Mouse (Mus musculus): ENCODE results near the gene Pnp2. TPM values are rescaled to one million over a fixed set of nuclear protein-coding genes. Genes with fewer than 3 reads are reported as not detected.
A peak's percentile ranks its signal among the peaks of the same experiment; 100 is the strongest.
"Not testable (repeated sequence)": the region's sequence is repeated elsewhere in the genome, so short reads cannot be mapped to it uniquely, and the experiment has no call there.

Pnp2 gene
- total RNA-seq, 2 experiments from 2014 or later = 0.52 to 0.56 TPM

DNA sequence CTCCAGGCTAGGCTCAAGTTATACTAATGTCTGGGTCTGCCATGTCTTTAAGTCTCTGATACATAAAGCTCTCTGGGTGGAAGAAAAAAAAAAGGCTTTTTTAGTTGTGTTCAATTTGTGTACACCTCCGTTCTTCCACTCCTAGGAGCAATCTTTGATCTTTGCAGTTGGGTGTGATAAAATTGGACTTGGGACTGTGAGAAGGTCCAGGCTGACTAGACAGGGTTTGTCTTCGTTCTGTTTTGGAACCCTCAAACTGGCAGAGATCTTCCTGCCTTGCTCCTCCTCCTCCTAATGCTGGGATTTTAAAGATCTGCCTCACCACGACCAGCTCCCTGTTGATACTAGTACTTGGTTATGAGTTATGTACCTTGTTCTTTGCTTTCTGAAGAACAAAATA, 1.4 kb downstream of the Pnp2 start:
- DNase-seq = not testable (repeated sequence)

DNA sequence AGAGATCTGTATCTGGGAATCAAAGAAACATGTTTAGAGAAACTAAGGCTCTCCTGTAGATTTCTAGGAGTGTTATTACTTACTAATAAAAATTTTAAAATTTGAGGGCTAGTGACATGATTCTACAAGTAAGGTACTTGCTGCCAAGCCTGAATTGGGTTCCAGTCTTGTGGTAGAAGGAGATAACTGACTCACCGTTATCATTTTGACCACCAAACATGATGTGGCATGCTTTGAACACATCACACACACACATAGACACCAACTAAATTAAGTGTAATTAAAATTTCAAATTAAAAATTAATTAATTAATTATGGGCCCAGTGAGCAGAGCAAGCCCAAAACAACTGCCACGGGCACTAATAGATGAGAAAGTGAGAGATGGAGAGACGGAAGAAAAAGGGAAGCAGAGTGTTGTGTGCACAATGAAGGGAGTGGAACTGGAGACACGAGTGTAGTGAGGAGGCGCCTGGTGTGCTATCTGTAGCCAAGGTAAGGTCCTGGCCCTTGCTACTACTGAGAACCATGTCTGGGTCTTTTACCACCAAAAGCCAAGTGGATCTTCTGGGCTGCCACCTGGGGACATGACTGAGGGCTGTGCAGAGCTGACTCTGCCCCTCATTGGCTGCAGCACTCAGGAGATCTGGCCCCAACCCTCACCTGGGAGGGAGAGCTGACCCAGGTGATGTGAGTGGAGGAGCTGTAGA, 2.6 kb downstream of the Pnp2 start:
- not testable (repeated sequence) for DNase-seq

DNA sequence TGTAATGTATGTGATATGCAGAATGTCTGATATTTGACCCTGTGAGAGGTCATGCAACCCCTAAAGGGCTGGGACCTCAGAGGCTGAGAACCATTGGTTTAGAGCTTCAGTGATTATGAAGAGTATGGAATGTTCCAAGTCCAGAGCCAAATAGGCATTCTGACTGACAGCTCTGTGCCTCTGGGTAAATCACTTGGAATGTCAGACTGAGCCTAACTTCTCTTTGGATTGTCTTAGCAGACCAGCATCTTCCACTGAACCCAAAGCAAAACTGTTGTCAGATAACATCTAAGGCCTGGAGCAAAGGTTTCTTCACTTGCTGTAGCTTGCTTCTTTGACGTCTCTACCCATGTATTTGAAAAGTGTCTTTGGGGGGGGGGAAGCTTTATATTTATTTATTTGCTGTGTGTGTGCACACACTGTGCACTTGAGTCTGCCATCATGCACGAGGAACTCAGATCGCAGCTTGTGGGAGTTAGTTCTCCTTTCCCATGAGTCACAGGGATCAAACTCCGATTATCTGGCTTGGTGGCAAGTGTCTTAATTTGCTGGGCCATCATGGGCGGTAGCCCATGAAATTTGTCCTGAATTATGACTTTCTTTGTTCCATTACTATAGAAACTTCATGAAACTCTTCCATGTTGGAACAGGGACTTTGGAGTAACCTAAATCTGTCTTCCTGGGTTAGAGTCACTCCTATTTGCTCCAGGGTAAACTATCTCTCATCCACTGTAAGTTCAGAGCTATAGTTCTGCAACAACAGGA, 12.6 kb downstream of the Pnp2 start:
- DNase-seq = no peak

GRCm38 (mm10) chr14:50969041-50969440, 13.2 kb downstream of the Pnp2 start:
- DNase-seq = no peak

GRCm38 (mm10) chr14:50969558-50970544, 14.1 kb downstream of the Pnp2 start:
- no peak for DNase-seq

DNA sequence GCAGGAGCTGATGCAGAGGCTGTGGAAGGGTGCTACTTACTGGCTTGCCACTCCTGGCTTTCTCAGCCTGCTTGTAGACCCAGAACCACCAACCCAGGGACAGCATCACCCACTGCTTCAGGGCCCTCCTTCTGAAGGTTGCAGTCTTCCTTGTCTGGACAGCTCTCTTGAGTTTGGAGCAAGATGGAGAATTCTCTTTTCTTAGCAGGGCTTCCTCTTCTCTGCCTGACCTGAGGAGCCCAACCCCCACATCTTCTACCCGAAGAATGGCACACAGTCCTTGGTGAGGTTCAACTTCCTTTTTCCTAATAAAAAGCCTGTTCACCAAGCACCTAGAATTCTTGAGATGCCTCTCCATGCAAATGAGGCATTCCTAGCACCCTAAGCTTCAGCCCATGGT, 15.0 kb downstream of the Pnp2 start:
- no peak for DNase-seq

DNA sequence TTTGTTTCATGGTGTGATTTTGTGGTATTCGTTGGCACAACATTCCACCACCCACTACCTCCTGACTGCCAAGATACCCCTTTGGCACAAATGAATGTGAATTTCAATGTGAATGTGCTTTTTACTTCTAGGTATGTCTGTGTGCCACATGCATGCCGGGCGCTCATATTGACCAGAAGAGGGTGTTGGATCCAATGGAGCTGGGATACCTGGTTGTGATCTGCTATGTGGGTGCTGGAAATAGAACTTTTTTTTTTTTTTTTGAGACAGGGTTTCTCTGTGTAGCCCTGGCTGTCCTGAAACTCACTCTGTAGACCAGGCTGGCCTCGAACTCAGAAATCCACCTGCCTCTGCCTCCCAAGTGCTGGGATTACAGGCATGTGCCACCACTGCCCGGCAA, 17.3 kb downstream of the Pnp2 start:
- DNase-seq = not testable (repeated sequence)

GRCm38 (mm10) chr14:50973700-50974099, 17.9 kb downstream of the Pnp2 start:
- no peak for DNase-seq

- DNase-seq = no peak
Measured at GRCm38 (mm10) chr14:50975001-50975400, 19.2 kb downstream of the Pnp2 start.

DNA sequence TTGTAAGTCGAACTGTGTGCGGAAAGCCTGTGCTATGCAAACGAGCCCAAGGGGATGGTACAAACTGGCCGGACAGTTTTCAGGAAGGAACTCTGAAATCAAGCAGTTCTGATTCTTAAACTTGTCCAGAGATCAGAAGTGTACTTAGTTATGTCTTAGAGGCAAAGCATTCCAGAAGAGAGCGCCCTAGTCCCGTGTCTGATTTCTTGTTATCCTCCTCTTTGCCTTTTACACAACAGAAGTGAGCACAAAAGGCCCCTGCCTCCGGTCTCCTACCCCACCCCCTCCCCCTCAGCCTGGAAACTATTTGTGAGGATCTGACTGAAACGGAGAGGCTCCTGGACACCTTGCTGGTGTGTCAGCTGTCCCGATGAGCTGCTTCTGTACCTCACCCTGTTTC, 20.9 kb downstream of the Pnp2 start:
- no peak for DNase-seq

DNA sequence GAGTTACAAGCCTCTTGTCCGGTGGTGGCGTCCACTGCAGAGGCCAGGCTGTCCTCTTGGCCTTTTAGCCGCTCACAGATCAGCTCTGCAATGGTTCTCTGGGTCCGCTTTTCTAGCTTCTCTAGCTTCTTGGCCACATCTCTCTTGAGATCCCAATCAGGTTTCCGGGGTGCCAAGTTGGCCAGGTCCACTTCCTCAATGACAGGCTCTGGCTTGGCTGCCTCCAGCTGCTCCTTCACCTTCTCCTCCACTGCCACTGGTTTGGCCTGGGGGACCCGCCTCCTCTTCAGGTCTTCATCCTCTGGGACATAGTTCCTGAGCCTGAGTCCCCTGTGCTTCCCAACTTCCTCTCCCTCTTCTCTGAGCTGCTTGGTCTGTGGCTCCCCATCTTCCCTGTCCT, 22.7 kb downstream of the Pnp2 start:
- DNase-seq = not testable (repeated sequence)

GRCm38 (mm10) chr14:50979631-50980030, 23.8 kb downstream of the Pnp2 start:
- no peak for DNase-seq

DNA sequence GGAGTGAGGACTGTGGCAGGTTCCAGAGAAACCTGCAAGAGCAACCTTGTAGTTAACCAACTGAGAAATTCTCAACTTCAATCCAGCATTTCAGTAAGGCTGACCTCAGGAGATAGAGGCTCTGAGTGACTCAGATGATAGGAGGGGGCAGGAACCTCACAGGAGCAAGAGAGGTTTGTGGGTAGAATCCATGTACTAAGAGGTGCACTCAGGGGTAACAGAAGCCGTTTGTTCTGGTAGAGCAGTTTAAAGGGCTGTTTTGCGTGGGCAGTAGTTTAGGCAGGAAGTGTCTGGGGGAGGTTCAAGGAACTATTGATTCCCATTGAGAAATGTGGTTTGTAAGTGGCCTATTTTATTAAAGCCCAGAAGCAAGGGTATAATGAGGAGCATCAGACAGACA, 25.4 kb downstream of the Pnp2 start:
- DNase-seq = no peak

- DNase-seq = no peak
Measured at GRCm38 (mm10) chr14:50981837-50982236, 26.0 kb downstream of the Pnp2 start.

GRCm38 (mm10) chr14:50987668-50988067, 31.9 kb downstream of the Pnp2 start:
- DNase-seq = no peak

GRCm38 (mm10) chr14:50991037-50991436, 35.2 kb downstream of the Pnp2 start:
- no peak for DNase-seq

GRCm38 (mm10) chr14:50997088-50997487, 41.3 kb downstream of the Pnp2 start:
- DNase-seq = no peak

DNA sequence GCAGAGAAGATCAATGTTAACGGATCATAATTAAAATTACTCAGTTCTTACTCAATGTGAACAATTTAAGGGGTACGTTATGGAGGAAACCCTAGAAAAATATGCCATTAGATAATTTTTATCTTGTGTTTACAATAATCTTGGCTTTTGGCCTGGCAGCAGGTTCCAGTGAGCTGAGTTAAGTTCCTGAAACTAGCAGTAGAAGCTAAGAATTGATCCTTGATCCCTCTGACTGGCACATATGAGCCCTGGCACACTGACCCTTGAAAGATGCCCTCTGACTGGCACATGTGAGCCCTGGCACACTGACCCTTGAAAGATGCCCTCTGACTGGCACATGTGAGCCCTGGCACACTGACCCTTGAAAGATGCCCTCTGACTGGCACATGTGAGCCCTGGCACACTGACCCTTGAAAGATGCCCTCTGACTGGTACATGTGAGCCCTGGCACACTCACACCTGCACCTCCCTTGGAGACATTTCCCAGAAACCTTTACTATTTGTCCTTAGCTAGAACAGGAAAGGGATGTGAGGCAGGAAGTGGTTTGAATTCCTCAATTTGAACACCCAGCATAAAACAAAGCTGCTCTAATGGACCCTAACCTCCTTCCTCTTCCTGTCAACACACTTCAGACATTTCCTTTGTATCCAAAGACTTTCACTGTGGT, 42.3 kb downstream of the Pnp2 start:
- DNase-seq = no peak

- no peak for DNase-seq
Measured at GRCm38 (mm10) chr14:51007152-51007801, 51.5 kb downstream of the Pnp2 start, which contains the start of gene Rnase10. Gene Rnase10, plus strand, starts transcription at chr14:51007751.

GRCm38 (mm10) chr14:51007914-51008713, 52.3 kb downstream of the Pnp2 start:
- DNase-seq = peak; percentile 40
